Mouse (Mus musculus) intestine, embryonic 16.5 days (tissue): ENCODE data around the gene Tfrc. TPM values are rescaled to one million over a fixed set of nuclear protein-coding genes. Genes with fewer than 3 reads are reported as not detected.

ENCODE experiments used
- ATAC-seq: fragments of 200-750 bp; cut with Nextera tagmentation; 2 replicates; pipeline ENCODE4 v1.8.0; 2017; ENCODE audit warnings: moderate TSS enrichment, moderate library complexity
- H3K27ac ChIP-seq: fragments of 300-500 bp; sonication (generic); 2 replicates; pipeline ENCODE4 v1.5.1; 2014; ENCODE audit warnings: mild to moderate bottlenecking, low read length
- H3K27me3 ChIP-seq: fragments of 300-500 bp; sonication (generic); replicated peaks from 2 replicates; pipeline ENCODE4 v1.6.1; 2014; ENCODE audit warnings: low read length, control low read depth, mixed read lengths; ENCODE audit not compliant: control insufficient read depth, insufficient read depth
- H3K36me3 ChIP-seq: fragments of 300-500 bp; sonication (generic); 2 replicates; pipeline ENCODE4 v1.6.1; 2014; ENCODE audit warnings: low read length, control low read depth; ENCODE audit not compliant: control insufficient read depth, insufficient read depth
- H3K4me1 ChIP-seq: fragments of 300-500 bp; sonication (generic); 2 replicates; pipeline ENCODE4 v1.6.1; 2014; ENCODE audit warnings: low read length, control low read depth, mixed read lengths; ENCODE audit not compliant: control insufficient read depth, insufficient read depth
- H3K4me2 ChIP-seq: fragments of 300-500 bp; sonication (generic); 2 replicates; pipeline ENCODE4 v1.6.1; 2014; ENCODE audit warnings: low read depth, low read length, control low read depth
- H3K4me3 ChIP-seq: fragments of 300-500 bp; sonication (generic); 2 replicates; pipeline ENCODE4 v1.5.1; 2014; ENCODE audit warnings: mild to moderate bottlenecking, low read length
- H3K9ac ChIP-seq: fragments of 300-500 bp; sonication (generic); 2 replicates; pipeline ENCODE4 v1.6.1; 2014; ENCODE audit warnings: low read depth, low read length
- H3K9me3 ChIP-seq: fragments of 300-500 bp; sonication (generic); 2 replicates; pipeline ENCODE4 v1.6.1; 2016; ENCODE audit warnings: low read length, control low read depth; ENCODE audit not compliant: control insufficient read depth
- WGBS: fragments of 180-500 bp; shearing (Covaris S2); extraction: QIAGEN DNeasy Blood & Tissue Kit; methylation state at CpG from one replicate; pipeline ENCODE4 v1.1.7; 2014; 5-methylcytosine and 5-hydroxymethylcytosine counted together
- polyA plus RNA-seq: library from polyadenylated mRNA; unstranded; fragments of >200 nt; fragmentation: Nextera tagmentation; extraction: Ambion mirVana; gene quantifications from 2 replicates; pipeline ENCODE4 v1.2.1, GENCODE M21; 2015

Tfrc gene
- 56.4 and 64.9 TPM in 2 replicates for polyA plus RNA-seq

DNA sequence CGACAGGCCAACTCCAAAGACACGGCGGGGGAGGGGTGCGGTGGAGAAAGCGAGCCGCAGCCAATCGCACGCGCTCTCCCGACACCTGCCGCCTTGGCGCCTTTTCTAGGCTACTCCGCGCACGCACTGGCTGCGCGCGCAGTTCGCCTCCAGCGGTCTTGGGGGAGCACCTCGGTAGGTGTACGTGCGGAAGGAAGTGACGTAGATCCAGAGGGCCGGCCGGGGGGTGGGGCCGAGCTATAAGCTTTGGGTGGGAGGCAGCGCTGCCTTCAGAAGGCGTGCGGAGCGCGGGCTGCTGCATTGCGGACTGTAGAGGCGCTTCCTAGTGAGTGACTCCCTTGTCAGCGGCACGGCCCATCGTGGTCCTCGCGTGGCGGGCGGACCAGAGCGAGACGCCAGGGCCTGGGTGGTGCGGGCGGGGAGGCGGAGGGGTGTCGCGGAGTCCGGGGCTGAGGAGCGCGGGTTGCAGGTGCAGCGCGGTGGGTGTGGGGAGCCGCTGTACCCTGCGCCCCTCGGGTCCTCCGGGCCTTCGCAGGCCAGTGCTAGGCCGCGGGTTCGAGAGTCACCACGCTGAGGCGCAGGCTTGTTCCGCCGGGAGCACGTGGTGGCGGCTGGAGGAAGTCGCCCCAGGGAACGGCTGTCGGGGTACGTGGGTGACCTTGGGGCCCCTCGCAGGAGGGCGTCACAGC, at the start of gene Tfrc:
TSS of gene Tfrc (plus strand) at position 209 of the 689 bp plus-strand sequence.
- Histone ChIP-seq H3K9ac (peak within 1 kb of the TSS; percentile 92), H3K27ac (peak within 1 kb of the TSS; percentile 96), H3K4me1 (peaks cover 5% of the 10 kb centered on the region), H3K27me3 (no peaks in the 10 kb centered on the region), H3K36me3 (no peaks in the 10 kb centered on the region), H3K4me3 (peak within 1 kb of the TSS; percentile 84), H3K9me3 (no peaks in the 10 kb centered on the region), H3K4me2 (peak within 1 kb of the TSS; percentile 69)
- under 1% methylated on average over 72 of the region's 73 CpGs for WGBS
- ATAC-seq, result peak; percentile 97

DNA sequence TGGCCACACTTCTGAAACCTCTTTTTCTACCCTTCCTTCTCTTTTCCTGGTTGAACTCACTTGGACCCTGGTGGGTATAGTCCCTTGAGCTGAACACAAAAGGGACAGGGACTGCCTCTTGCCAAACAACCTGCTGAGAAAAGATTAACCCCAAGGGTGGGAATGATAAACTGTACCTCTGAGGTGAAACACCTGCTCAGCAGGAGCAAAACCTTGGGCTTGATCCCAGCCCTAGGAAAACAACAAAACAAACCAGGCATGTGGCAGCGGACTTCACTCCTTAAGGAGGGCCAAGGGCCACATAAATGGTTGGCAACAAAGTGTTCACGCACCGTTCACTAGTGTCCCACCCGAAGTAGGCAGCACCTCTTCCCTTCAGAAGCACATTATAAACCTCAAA, 49.2 kb upstream of the Tfrc start:
- Histone ChIP-seq H3K4me1 (no peaks in the 10 kb centered on the region), H3K36me3 (no peaks in the 10 kb centered on the region), H3K27ac (peak overlapping the region; percentile 2; the same call in 1 of the 2 replicates), H3K9me3 (no peaks in the 10 kb centered on the region), H3K4me2 (no peak overlapping the region), H3K9ac (no peak overlapping the region), H3K27me3 (no peaks in the 10 kb centered on the region), H3K4me3 (no peak overlapping the region)
- 66% methylated on average over 4 of the region's 4 CpGs for WGBS
- ATAC-seq, result peak; percentile 34; the same call in 1 of the 2 replicates

DNA sequence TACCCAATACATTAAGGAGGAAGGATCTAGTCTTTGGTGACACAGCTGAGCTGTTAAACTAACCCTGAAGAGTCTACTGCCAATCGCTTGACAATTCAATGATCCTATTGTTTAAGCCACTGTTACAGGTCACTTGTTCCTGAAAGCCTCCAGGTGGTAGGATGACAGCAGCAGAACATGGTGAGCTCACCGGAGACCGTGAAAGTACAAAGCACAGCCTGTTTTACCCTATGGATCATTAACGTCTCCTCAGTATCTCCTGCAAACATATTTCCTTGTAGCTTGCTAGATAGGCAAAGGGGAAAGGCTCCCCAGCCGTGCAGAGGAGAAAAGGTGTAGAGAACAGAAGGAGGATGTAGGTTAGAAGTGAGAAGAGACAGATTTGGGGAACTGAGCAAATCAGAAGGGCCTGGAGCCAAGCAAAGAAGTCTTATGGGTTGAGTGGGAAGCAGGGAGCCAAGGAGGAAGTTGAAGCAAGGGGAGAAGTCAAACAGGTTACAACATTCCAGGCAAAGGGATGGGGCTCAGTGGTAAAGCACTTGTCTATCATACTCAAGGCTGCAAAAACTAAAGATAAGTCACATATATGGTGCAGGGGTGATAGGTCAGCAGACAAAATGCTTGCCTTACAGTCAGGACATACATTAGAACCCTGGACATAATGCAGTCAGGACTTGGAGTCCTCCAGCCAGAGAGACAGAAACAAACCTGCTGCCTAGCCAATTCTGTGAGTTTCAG, 45.5 kb upstream of the Tfrc start:
- ATAC-seq, result peak; percentile 89
- WGBS, result 56% methylated on average over 5 of the region's 5 CpGs
- Histone ChIP-seq H3K4me1 (no peaks in the 10 kb centered on the region), H3K27ac (peak overlapping the region; percentile 70), H3K9ac (no peak overlapping the region), H3K4me3 (no peak overlapping the region), H3K36me3 (no peaks in the 10 kb centered on the region), H3K27me3 (no peaks in the 10 kb centered on the region), H3K4me2 (no peak overlapping the region), H3K9me3 (no peaks in the 10 kb centered on the region)

DNA sequence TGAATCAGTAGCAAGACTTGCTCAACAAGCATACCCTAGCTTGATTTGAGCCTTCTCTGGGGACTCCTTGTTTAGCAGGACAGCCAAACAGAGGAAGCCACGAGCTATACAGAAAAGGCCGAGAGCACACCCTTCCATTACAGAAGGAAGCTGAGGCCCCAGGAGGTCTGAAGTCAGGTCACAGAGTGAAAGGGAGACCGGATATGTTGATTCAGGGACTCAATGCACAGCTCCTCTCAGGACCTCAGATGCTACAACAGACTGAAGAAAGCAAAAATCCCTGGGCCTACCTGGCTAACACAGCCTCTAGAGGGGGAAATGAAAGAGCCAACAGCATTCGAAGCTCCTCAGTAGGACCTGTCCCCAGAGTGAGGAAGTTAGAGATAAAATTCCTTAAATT, 41.4 kb upstream of the Tfrc start:
- Histone ChIP-seq H3K27ac (no peak overlapping the region), H3K9me3 (no peaks in the 10 kb centered on the region), H3K4me2 (no peak overlapping the region), H3K4me1 (peaks cover 2% of the 10 kb centered on the region; the same call in 1 of the 2 replicates), H3K27me3 (no peaks in the 10 kb centered on the region), H3K9ac (no peak overlapping the region), H3K36me3 (no peaks in the 10 kb centered on the region), H3K4me3 (no peak overlapping the region)
- ATAC-seq, result no peak
- 70% methylated on average over 4 of the region's 4 CpGs for WGBS

DNA sequence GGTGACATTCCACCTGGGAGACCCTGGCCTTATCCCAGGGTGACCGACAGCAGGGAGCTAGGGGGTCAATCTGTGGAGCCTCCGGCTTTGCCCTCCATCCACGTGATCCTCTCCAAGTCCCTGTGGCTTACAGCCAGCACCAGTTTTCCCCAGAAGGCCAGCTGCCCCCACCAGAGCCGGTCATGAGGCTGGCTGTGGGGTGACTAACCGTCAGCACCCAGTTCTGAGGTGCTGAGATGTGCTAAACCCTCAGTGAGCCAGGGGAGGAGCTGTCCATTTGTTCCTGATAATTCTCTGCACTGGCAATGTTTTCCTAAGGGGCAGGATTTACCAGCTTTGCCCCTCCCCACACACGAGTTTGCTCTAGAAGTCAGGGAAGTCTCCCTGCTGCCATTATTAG, 40.3 kb upstream of the Tfrc start:
- Histone ChIP-seq H3K27me3 (no peaks in the 10 kb centered on the region), H3K27ac (no peak overlapping the region), H3K9ac (no peak overlapping the region), H3K4me2 (no peak overlapping the region), H3K4me1 (peaks cover 2% of the 10 kb centered on the region; the same call in 1 of the 2 replicates), H3K9me3 (no peaks in the 10 kb centered on the region), H3K36me3 (no peaks in the 10 kb centered on the region), H3K4me3 (no peak overlapping the region)
- 60% methylated on average over 6 of the region's 6 CpGs for WGBS
- ATAC-seq, result 0 out of 2 replicates have a peak, but pooled peaks have one; percentile 38

DNA sequence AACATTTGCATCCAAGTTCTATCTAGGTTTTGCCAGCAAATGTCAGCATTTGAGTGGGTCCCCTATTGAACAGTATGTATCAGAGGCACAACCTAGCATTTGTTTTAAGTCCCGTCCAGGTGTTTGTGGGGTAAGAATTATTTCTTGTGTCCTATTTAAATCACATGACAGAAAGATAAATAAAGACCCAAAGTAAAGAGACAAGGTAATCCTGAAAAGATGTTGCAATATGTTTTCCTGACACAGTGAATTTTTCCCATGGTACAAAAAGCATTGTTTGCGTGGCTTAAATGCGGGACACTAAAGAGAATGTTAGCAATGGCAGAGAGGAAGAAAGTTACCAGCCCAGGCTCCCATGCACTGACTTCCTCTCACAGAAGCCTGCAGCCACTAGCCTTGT, 38.7 kb upstream of the Tfrc start:
- Histone ChIP-seq H3K36me3 (no peaks in the 10 kb centered on the region), H3K27me3 (no peaks in the 10 kb centered on the region), H3K9ac (no peak overlapping the region), H3K27ac (no peak overlapping the region), H3K9me3 (no peaks in the 10 kb centered on the region), H3K4me2 (no peak overlapping the region), H3K4me1 (peaks cover 2% of the 10 kb centered on the region; the same call in 1 of the 2 replicates), H3K4me3 (no peak overlapping the region)
- 77% methylated on average over 3 of the region's 3 CpGs for WGBS
- no peak for ATAC-seq

DNA sequence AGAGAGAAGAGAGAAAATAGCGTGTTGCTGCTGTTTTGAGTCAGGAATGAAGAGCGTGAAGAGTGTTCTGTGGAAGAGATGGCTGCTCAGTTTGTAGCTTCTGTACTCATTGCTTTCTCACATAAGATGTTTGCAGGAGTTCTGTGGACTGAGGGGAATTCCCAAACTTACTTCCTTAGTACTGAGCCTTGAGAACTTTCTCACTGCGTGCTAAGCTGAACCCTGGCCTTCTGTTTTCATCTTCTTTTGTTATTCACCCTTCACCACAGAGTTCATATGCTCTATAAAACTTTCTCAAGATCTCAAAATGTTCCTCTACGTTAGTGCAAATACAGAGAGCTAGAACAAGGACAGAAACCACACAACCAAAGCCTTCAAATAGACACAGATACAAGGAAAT, 36.2 kb upstream of the Tfrc start:
- no peak overlapping the region for H3K4me2 ChIP-seq
- no peak overlapping the region for H3K4me3 ChIP-seq
- ATAC-seq, result no peak
- H3K27ac ChIP-seq, result no peak overlapping the region
- no peaks in the 10 kb centered on the region for H3K9me3 ChIP-seq
- no peaks in the 10 kb centered on the region for H3K27me3 ChIP-seq
- H3K36me3 ChIP-seq, result no peaks in the 10 kb centered on the region
- H3K9ac ChIP-seq, result no peak overlapping the region
- WGBS, result 84% methylated on average over 4 of the region's 4 CpGs
- H3K4me1 ChIP-seq, result peaks cover 2% of the 10 kb centered on the region; the same call in 1 of the 2 replicates

DNA sequence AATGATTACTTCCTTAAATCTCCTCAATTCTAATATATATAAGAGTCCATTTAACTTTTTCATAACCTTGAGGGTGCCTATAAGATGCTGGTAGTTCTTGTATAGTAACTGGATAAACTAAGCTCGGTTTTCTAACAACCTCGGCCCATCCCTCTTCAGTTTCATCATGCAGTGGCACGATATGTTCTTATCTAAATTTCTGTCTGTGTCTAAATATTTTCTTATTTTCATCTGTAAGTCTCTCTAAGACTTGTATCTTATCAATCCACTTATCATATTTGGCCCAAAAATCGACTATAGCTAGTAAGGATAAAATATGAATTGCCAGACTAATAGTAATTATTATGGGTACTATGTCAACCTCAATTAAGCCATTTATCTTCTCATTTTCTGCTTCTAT, 22.2 kb upstream of the Tfrc start:
- H3K4me3 ChIP-seq, result no peak overlapping the region
- H3K4me1 ChIP-seq, result no peaks in the 10 kb centered on the region
- H3K27ac ChIP-seq, result no peak overlapping the region
- no peak overlapping the region for H3K9ac ChIP-seq
- 81% methylated on average over 4 of the region's 4 CpGs for WGBS
- no peaks in the 10 kb centered on the region for H3K9me3 ChIP-seq
- ATAC-seq, result no peak
- no peak overlapping the region for H3K4me2 ChIP-seq
- no peaks in the 10 kb centered on the region for H3K36me3 ChIP-seq
- no peaks in the 10 kb centered on the region for H3K27me3 ChIP-seq

DNA sequence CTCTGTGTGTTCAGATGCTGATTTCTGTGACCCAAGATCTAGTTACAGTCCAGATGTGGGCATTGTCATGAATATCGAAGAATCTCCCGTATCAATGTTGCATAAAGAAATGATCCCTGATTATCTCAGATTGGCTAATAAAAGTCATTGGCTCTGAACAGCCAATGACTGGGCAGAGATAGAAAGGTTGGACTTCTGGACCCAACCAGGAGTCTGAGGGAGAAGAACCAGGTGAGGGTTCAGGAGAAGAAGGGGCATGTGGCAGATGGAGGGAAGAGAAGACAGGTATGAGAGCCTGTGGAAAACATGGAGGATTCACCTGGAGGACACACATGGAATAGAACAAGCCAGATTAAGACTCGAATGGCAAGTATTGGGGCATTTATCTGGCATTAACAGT, 20.2 kb upstream of the Tfrc start:
- Histone ChIP-seq H3K9me3 (no peaks in the 10 kb centered on the region), H3K4me2 (no peak overlapping the region), H3K27me3 (no peaks in the 10 kb centered on the region), H3K4me3 (no peak overlapping the region), H3K27ac (no peak overlapping the region), H3K36me3 (no peaks in the 10 kb centered on the region), H3K9ac (no peak overlapping the region), H3K4me1 (no peaks in the 10 kb centered on the region)
- no peak for ATAC-seq
- 80% methylated on average over 3 of the region's 3 CpGs for WGBS
